Mouse (Mus musculus): Measurements from ENCODE around the gene Ndp.

Gene Ndp

DNA sequence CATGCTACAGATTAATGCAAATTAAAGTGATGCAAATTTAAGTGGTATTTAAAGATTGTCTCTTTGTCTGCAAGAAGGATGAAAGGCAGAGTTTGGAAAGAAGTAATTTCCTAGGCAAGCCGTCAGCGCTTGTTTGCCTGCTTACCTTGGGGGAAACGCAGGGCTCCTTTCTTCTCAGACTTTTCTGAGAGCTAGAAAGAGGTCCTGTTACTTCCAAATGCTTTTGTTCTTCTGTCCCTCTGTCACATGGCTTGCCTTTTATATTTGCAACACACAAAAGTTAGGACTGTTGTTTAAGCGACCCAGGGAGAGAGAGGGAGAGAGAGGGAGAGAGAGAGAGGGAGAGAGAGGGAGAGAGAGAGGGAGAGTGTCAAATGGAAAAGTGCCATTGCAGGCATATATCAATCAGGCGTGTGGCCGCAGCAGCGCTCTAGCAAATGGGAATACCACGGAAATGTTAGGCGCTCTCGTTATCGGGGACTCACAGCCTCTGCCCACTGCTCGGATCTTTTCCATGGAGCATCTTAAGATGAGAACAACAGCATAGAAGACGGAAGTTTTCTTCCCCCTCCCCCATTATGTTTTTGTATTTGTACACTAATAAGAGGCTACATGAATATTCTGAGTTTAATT lies at the start of gene Ndp:
Ndp (minus strand) TSS at position 534 of the 633 bp plus-strand sequence.
- no peak for DNase-seq (ENCODE audit: low spot score)

- no peak for DNase-seq (ENCODE audit: low spot score)
Measured at GRCm38 (mm10) chrX:16954767-16955166, 43.2 kb upstream of the Ndp start.

- DNase-seq (ENCODE audit: low spot score), result no peak
Measured at GRCm38 (mm10) chrX:16918006-16918405, 6.4 kb upstream of the Ndp start.

DNA sequence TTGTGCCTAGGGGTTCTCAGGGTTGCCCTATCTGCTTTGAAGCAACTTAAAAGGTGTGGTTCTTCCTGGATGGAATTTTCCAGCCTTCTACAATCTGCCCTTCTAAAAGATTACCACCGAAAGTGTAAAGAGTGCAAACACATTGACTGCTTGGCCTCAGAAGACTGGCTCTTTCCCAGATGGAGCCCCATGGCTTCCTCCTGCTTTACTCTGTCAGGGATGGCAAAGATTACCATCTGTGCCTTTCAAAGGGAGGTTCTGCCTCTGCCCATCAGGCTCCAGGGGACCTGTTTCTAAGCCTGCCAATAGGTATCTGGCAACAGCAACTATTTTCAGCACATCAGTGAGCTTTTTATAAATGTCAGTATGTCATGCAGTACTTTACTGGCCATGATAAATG lies 1.5 kb upstream of the Ndp start:
- DNase-seq (ENCODE audit: low spot score), result no peak

GRCm38 (mm10) chrX:16911911-16912310 lies 337 bp upstream of the Ndp start:
- DNase-seq (ENCODE audit: low spot score), result no peak

- DNase-seq (ENCODE audit: low spot score), result no peak
Measured at GRCm38 (mm10) chrX:16910211-16911095, 1.1 kb downstream of the Ndp start.

DNA sequence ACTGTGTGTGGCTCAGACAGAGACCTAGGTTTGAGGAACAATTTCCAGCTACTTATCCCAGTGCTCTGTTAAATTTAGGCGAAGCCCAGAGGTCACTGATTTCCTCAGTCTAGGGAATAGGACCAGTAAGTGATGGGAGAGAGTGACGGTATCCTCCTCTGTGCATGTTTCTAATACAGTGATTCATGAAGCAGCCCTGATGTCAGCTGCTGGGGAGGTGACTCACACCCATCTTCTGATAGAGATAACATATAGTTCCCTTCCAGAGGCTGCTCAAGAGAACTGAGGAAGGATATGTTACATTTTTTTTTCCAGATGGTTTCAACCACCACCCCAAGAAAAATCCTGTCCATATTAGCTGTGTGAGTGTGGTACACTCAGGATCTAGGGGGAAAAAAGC lies 2.9 kb downstream of the Ndp start:
- DNase-seq (ENCODE audit: low spot score), result no peak

- no peak for DNase-seq (ENCODE audit: low spot score)
Measured at GRCm38 (mm10) chrX:16907554-16907953, 4.0 kb downstream of the Ndp start.

DNA sequence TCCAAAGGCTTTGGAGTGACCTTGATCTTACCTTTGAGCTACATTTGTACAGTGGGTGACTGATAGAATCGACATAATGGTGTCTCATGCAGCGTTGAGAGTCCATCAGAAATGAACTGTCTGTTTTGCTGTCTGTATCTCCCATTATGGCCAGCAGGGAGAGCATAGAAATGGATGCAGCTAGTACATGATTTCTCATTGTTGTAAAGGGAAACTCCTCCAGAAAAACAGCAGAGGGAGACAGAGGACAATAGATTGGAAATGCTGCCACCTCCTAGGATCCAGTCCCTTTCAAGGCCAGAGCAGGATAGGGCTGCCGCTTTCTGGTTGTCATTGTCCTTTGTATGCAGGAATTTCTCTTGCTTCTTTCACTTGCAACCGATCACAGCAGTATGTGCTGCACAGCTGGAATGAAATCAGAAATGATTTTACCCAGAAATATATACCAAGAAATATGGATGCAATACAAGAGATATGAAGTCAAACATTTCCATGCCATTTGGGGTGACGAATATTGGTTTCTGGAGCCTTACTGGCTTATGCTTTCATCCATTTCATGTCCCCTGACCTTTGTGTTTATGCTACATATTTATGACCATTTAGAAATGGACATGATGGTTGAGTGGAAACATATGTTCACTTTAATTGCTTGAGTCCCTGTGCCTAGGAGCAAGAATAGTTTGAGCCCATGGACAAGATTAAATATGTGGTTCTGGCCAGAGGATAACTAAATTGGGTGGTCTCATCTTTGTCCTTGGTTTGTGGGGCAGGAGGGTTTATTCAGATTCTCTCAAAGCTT lies 17.0 kb downstream of the Ndp start:
- peak; percentile 26 for DNase-seq (ENCODE audit: low spot score)

- DNase-seq (ENCODE audit: low spot score), result no peak
Measured at GRCm38 (mm10) chrX:16867640-16868314, 43.8 kb downstream of the Ndp start.

DNA sequence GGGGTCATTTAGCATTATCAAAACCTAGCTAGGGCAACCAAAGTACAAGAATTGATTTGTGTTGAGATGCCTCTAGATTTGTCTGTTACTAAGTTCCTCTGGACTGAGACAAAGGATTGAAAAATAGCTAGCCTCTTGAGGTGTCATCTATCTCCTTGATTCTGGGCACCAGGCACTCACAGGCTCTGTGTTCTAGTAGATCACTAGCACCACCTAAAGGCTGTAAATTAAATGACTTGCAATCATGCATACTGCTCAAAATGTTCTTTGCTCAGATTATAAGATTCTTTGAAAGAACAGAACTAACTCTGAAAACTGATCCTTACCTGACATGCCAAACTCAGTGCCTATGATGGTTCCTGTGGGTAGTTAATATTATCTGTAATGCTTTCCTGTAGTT lies 51.3 kb downstream of the Ndp start:
- no peak for DNase-seq (ENCODE audit: low spot score)

GRCm38 (mm10) chrX:16846034-16846433 lies 65.5 kb downstream of the Ndp start:
- no peak for DNase-seq (ENCODE audit: low spot score)

GRCm38 (mm10) chrX:16841443-16841842 lies 70.1 kb downstream of the Ndp start:
- DNase-seq (ENCODE audit: low spot score), result no peak

DNA sequence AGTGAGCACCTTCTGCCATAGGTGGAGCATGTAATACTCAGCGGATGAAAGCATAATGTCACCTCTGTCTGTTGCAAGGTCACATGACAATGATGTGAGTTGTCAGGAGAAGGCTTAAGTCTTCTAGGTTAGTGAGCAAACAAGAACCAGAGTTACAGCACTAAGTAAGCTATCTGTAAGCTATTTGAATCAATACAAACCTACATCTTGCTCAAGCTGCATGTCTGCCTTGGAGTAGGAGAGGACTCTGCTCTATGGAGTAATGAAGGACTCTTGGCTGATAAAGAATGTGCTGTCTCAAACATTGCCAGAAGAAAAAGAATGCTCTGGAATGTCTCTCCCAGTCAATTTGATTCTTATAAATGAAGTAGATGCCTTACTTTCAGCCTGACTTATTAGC lies 74.3 kb downstream of the Ndp start:
- DNase-seq (ENCODE audit: low spot score), result no peak

DNA sequence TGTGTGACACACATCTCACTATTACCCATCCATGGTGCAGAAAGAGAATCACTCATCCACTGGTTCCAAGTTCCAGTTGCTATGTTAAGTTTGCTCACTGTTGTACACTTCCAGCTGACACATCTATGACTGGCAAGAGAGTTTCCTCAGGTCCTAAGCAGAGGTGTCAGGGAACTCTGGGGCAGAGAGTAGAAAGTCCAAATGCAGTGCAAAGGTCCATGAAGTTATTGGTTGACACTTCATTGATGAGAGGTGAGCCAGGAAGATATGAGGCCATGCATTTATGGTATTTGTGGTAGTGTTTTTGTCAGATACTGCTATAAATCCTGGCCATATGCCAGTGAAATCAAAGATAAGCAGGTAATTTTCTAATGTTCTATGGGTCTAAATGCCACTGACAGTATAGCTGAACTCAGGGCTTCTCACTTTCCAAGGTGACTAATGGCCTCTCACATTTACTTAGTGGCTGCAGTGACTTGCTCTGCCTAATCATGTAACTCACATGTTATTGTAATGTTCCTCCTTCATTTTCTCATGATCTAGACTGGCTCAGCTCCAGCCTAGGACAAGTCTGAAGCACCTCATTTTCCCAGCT lies 75.0 kb downstream of the Ndp start:
- no peak for DNase-seq (ENCODE audit: low spot score)
